Mouse (Mus musculus) liver, adult 2 months (tissue): ENCODE measurements at regions not wholly inside any gene's neighbourhood (a gene's known extent, or its start where the extent isn't known, plus 50 kb on each side); places are given as distances from the start of the nearest gene placed in this dataset.

ENCODE experiments used
- DNase-seq: peaks from one replicate; pipeline ENCODE4 v3.0.0-alpha.2; 2011; ENCODE audit warnings: low read depth, low spot score; ENCODE audit errors: extremely low read depth
- H3K27ac ChIP-seq: fragments of 200-500 bp; replicated peaks from 2 replicates; pipeline ENCODE4 v1.5.1; 2012; ENCODE audit warnings: low read depth, mild to moderate bottlenecking, control low read depth, inconsistent platforms, low read length; ENCODE audit not compliant: insufficient read depth
- H3K27me3 ChIP-seq: fragments of 200-500 bp; 2 replicates; pipeline ENCODE4 v1.6.1; 2012; ENCODE audit warnings: mild to moderate bottlenecking, moderate library complexity, low read length, inconsistent platforms; ENCODE audit not compliant: control insufficient read depth, insufficient read depth
- H3K36me3 ChIP-seq: fragments of 200-500 bp; 2 replicates; pipeline ENCODE4 v1.6.1; 2012; ENCODE audit warnings: low read length, inconsistent platforms; ENCODE audit not compliant: control insufficient read depth, insufficient read depth
- H3K4me1 ChIP-seq: fragments of 200-500 bp; 2 replicates; pipeline ENCODE4 v1.6.1; 2011; ENCODE audit warnings: low read length; ENCODE audit not compliant: control insufficient read depth, insufficient read depth
- H3K4me3 ChIP-seq: fragments of 200-500 bp; 2 replicates; pipeline ENCODE4 v1.5.1; 2011; ENCODE audit warnings: low read depth, mild to moderate bottlenecking, control low read depth, low read length, moderate library complexity; ENCODE audit not compliant: insufficient read depth
- H3K79me2 ChIP-seq: fragments of 200-500 bp; 2 replicates; pipeline ENCODE4 v1.6.1; 2012; ENCODE audit warnings: inconsistent platforms, mild to moderate bottlenecking, low read length, moderate library complexity; ENCODE audit not compliant: control insufficient read depth, insufficient read depth
- H3K9ac ChIP-seq: fragments of 200-500 bp; 2 replicates; pipeline ENCODE4 v1.6.1; 2012; ENCODE audit warnings: low read depth, mild to moderate bottlenecking, control low read depth, inconsistent platforms, low read length
- CTCF ChIP-seq: fragments of 200-500 bp; IDR thresholded peaks from 2 replicates; pipeline ENCODE4 v1.5.1; 2011; ENCODE audit warnings: low read depth, low read length, control low read depth
- POLR2A ChIP-seq: fragments of 200-500 bp; IDR thresholded peaks from 2 replicates; pipeline ENCODE4 v1.6.1; 2011; ENCODE audit warnings: low read length, control low read depth; ENCODE audit not compliant: insufficient read depth; ENCODE audit errors: extremely low read depth
- WGBS: fragments of 180-500 bp; shearing (Covaris S2); methylation state at CpG from one replicate; pipeline ENCODE4 v1.1.7; 2018; 5-methylcytosine and 5-hydroxymethylcytosine counted together

- H3K27ac ChIP-seq = no peak overlapping the region
- H3K79me2 ChIP-seq = no peaks in the 10 kb centered on the region
- TF ChIP-seq POLR2A (no peak), CTCF (no peak)
- H3K36me3 ChIP-seq = no peaks in the 10 kb centered on the region
- DNase-seq = no peak
- H3K4me1 ChIP-seq = no peaks in the 10 kb centered on the region
- H3K27me3 ChIP-seq = no peaks in the 10 kb centered on the region
- H3K4me3 ChIP-seq = no peak overlapping the region
- H3K9ac ChIP-seq = no peak overlapping the region
- WGBS = 87% methylated on average over 5 of the region's 5 CpGs
Observed at GRCm38 (mm10) chr19:25729103-25729502, 56.9 kb downstream of the Dmrt2 start.

- Histone ChIP-seq H3K4me3 (no peak overlapping the region), H3K4me1 (no peaks in the 10 kb centered on the region), H3K79me2 (no peaks in the 10 kb centered on the region), H3K27me3 (no peaks in the 10 kb centered on the region), H3K9ac (no peak overlapping the region), H3K27ac (no peak overlapping the region), H3K36me3 (no peaks in the 10 kb centered on the region)
- no peak for DNase-seq
- TF ChIP-seq POLR2A (no peak), CTCF (no peak)
- 91% methylated on average over 1 of the region's 1 CpGs for WGBS
Observed at GRCm38 (mm10) chr19:25729633-25730032, 57.4 kb downstream of the Dmrt2 start.

GRCm38 (mm10) chr19:25778455-25778854 lies 106.2 kb downstream of the Dmrt2 start:
- Histone ChIP-seq H3K79me2 (no peaks in the 10 kb centered on the region), H3K4me1 (peaks cover 2% of the 10 kb centered on the region; the same call in 1 of the 2 replicates), H3K36me3 (no peaks in the 10 kb centered on the region), H3K9ac (no peak overlapping the region), H3K27ac (no peak overlapping the region), H3K27me3 (no peaks in the 10 kb centered on the region), H3K4me3 (no peak overlapping the region)
- 24% methylated on average over 4 of the region's 4 CpGs for WGBS
- DNase-seq = peak; percentile 19
- TF ChIP-seq CTCF (no peak), POLR2A (no peak)

- Histone ChIP-seq H3K27me3 (no peaks in the 10 kb centered on the region), H3K27ac (no peak overlapping the region), H3K9ac (no peak overlapping the region), H3K4me1 (peaks cover 2% of the 10 kb centered on the region; the same call in 1 of the 2 replicates), H3K4me3 (no peak overlapping the region), H3K79me2 (no peaks in the 10 kb centered on the region), H3K36me3 (no peaks in the 10 kb centered on the region)
- TF ChIP-seq POLR2A (no peak), CTCF (no peak)
- 79% methylated on average over 7 of the region's 7 CpGs for WGBS
- no peak for DNase-seq
Observed at GRCm38 (mm10) chr19:25779356-25779755, 107.1 kb downstream of the Dmrt2 start.

GRCm38 (mm10) chr19:25781314-25781713 lies 109.1 kb downstream of the Dmrt2 start:
- WGBS = 67% methylated on average over 7 of the region's 7 CpGs
- H3K27ac ChIP-seq = no peak overlapping the region
- no peaks in the 10 kb centered on the region for H3K27me3 ChIP-seq
- H3K9ac ChIP-seq = no peak overlapping the region
- H3K4me3 ChIP-seq = no peak overlapping the region
- peaks cover 2% of the 10 kb centered on the region; the same call in 1 of the 2 replicates for H3K4me1 ChIP-seq
- DNase-seq = no peak
- H3K36me3 ChIP-seq = no peaks in the 10 kb centered on the region
- TF ChIP-seq POLR2A (no peak), CTCF (no peak)
- no peaks in the 10 kb centered on the region for H3K79me2 ChIP-seq

GRCm38 (mm10) chr19:25802692-25803091 lies 130.5 kb downstream of the Dmrt2 start:
- Histone ChIP-seq H3K36me3 (no peaks in the 10 kb centered on the region), H3K27ac (no peak overlapping the region), H3K4me1 (no peaks in the 10 kb centered on the region), H3K4me3 (no peak overlapping the region), H3K27me3 (no peaks in the 10 kb centered on the region), H3K79me2 (no peaks in the 10 kb centered on the region), H3K9ac (no peak overlapping the region)
- DNase-seq = no peak
- 71% methylated on average over 7 of the region's 7 CpGs for WGBS
- TF ChIP-seq CTCF (no peak), POLR2A (no peak)
